Mouse (Mus musculus) left cerebral cortex, adult 9 months (tissue): ENCODE measurements around the gene Mdh2.
A peak's percentile ranks its signal among the peaks of the same experiment; 100 is the strongest.

Source experiments
- DNase-seq, 2 experiments: peaks; one replicate each; pipeline ENCODE4 v3.0.0; 2022; ENCODE audit warnings: low spot score in 2 of 2

Gene Mdh2

GRCm38 (mm10) chr5:135776546-135776945, 1.7 kb upstream of the Mdh2 start:
- no peak for DNase-seq

- peak in 1 of 2 experiments; percentile 32 for DNase-seq
Observed at GRCm38 (mm10) chr5:135777796-135778470, 347 bp upstream of the Mdh2 start, which contains the start of gene Styxl1. Gene Styxl1 (minus strand): TSS chr5:135778385.

- no peak for DNase-seq
Observed at GRCm38 (mm10) chr5:135780331-135780730, 2.1 kb downstream of the Mdh2 start.

GRCm38 (mm10) chr5:135782901-135783300, 4.6 kb downstream of the Mdh2 start:
- no peak for DNase-seq

GRCm38 (mm10) chr5:135793996-135794858, 15.9 kb downstream of the Mdh2 start:
- DNase-seq: peak in 1 of 2 experiments; percentile 92

- no peak for DNase-seq
Observed at GRCm38 (mm10) chr5:135794859-135795181, 16.5 kb downstream of the Mdh2 start.

- no peak for DNase-seq
Observed at GRCm38 (mm10) chr5:135799746-135800145, 21.5 kb downstream of the Mdh2 start.

GRCm38 (mm10) chr5:135800927-135801326, 22.6 kb downstream of the Mdh2 start:
- no peak for DNase-seq

GRCm38 (mm10) chr5:135802641-135803040, 24.4 kb downstream of the Mdh2 start:
- peak in 1 of 2 experiments; percentile 40 for DNase-seq

- no peak for DNase-seq
Observed at GRCm38 (mm10) chr5:135803135-135803534, 24.9 kb downstream of the Mdh2 start.

- DNase-seq: no peak
Observed at GRCm38 (mm10) chr5:135803676-135804075, 25.4 kb downstream of the Mdh2 start.

GRCm38 (mm10) chr5:135804735-135805134, 26.5 kb downstream of the Mdh2 start:
- no peak for DNase-seq

- peak; percentile 74 to 91 for DNase-seq
Observed at GRCm38 (mm10) chr5:135806555-135807262, 28.4 kb downstream of the Mdh2 start, which contains the start of gene Srrm3. Gene Srrm3 (plus strand): TSS chr5:135806890.

GRCm38 (mm10) chr5:135807263-135807637, 29.0 kb downstream of the Mdh2 start:
- peak in 1 of 2 experiments; percentile 62 for DNase-seq

GRCm38 (mm10) chr5:135812991-135813390, 34.7 kb downstream of the Mdh2 start:
- DNase-seq: peak in 1 of 2 experiments; percentile 67

- no peak for DNase-seq
Observed at GRCm38 (mm10) chr5:135818491-135818890, 40.2 kb downstream of the Mdh2 start.

GRCm38 (mm10) chr5:135822316-135822944, 44.1 kb downstream of the Mdh2 start:
- DNase-seq: no peak

GRCm38 (mm10) chr5:135824517-135824916, 46.2 kb downstream of the Mdh2 start:
- DNase-seq: no peak

- no peak for DNase-seq
Observed at GRCm38 (mm10) chr5:135826225-135826624, 47.9 kb downstream of the Mdh2 start.

- DNase-seq: no peak
Observed at GRCm38 (mm10) chr5:135829381-135829780, 51.1 kb downstream of the Mdh2 start.

GRCm38 (mm10) chr5:135832729-135833128, 54.4 kb downstream of the Mdh2 start:
- peak; percentile 67 to 83 for DNase-seq
